Mouse (Mus musculus) limb, embryonic 12.5 days (tissue): ENCODE measurements around the gene Aatf. TPM values are rescaled to one million over a fixed set of nuclear protein-coding genes. Genes with fewer than 3 reads are reported as not detected.

Experiments used
- ATAC-seq: fragments of 200-750 bp; cut with Nextera tagmentation; 2 replicates; pipeline ENCODE4 v1.8.0; 2017; ENCODE audit warnings: low read depth, moderate TSS enrichment; ENCODE audit not compliant: insufficient number of reproducible peaks, insufficient read depth, low FRiP score, low TSS enrichment
- H3K27ac ChIP-seq: fragments of 300-500 bp; sonication (generic); 2 replicates; pipeline ENCODE4 v1.5.1; 2016; ENCODE audit warnings: mild to moderate bottlenecking, moderate library complexity
- H3K27me3 ChIP-seq: fragments of 300-500 bp; sonication (generic); 2 replicates; pipeline ENCODE4 v1.6.1; 2016; ENCODE audit warnings: mild to moderate bottlenecking, moderate library complexity
- H3K36me3 ChIP-seq: fragments of 300-500 bp; sonication (generic); 2 replicates; pipeline ENCODE4 v1.6.1; 2016; ENCODE audit warnings: mild to moderate bottlenecking, moderate library complexity
- H3K4me1 ChIP-seq: fragments of 300-500 bp; sonication (generic); replicated peaks from 2 replicates; pipeline ENCODE4 v1.6.1; 2016
- H3K4me2 ChIP-seq: fragments of 300-500 bp; sonication (generic); 2 replicates; pipeline ENCODE4 v1.6.1; 2016; ENCODE audit warnings: mild to moderate bottlenecking, moderate library complexity
- H3K4me3 ChIP-seq: fragments of 300-500 bp; sonication (generic); replicated peaks from 2 replicates; pipeline ENCODE4 v1.5.1; 2016; ENCODE audit warnings: mild to moderate bottlenecking
- H3K9ac ChIP-seq: fragments of 300-500 bp; sonication (generic); replicated peaks from 2 replicates; pipeline ENCODE4 v1.6.1; 2016; ENCODE audit warnings: mild to moderate bottlenecking, moderate library complexity
- H3K9me3 ChIP-seq: fragments of 300-500 bp; sonication (generic); 2 replicates; pipeline ENCODE4 v1.6.1; 2016; ENCODE audit warnings: mild to moderate bottlenecking, moderate library complexity
- WGBS: fragments of 180-500 bp; shearing (Covaris S2); methylation state at CpG from one replicate; pipeline ENCODE4 v1.1.7; 2016; 5-methylcytosine and 5-hydroxymethylcytosine counted together
- polyA plus RNA-seq: library from polyadenylated mRNA; unstranded; fragments of >200 nt; fragmentation: Nextera tagmentation; extraction: Ambion mirVana; gene quantifications from 2 replicates; pipeline ENCODE4 v1.2.1, GENCODE M21; 2016

The Aatf gene
- polyA plus RNA-seq, result 46.7 and 54.5 TPM in 2 replicates

GRCm38 (mm10) chr11:84513171-84514116 lies at the start of gene Aatf:
TSS of gene Aatf (minus strand) at chr11:84513522.
- H3K9ac ChIP-seq, result peak within 1 kb of the TSS; percentile 75
- H3K4me1 ChIP-seq, result peaks cover 10% of the 10 kb centered on the region
- under 1% methylated on average over 80 of the region's 80 CpGs for WGBS
- peak within 1 kb of the TSS; percentile 85 for H3K4me2 ChIP-seq
- peak; percentile 96 for ATAC-seq
- peaks cover 40% of the 10 kb centered on the region for H3K27me3 ChIP-seq
- H3K27ac ChIP-seq, result peak within 1 kb of the TSS; percentile 77
- peaks cover 22% of the 10 kb centered on the region for H3K36me3 ChIP-seq
- peak within 1 kb of the TSS; percentile 66 for H3K4me3 ChIP-seq
- no peaks in the 10 kb centered on the region for H3K9me3 ChIP-seq

- WGBS, result 19% methylated on average over 9 of the region's 9 CpGs
- H3K27me3 ChIP-seq, result peaks cover 29% of the 10 kb centered on the region
Measured at GRCm38 (mm10) chr11:84562758-84563347, 49.5 kb upstream of the Aatf start.

GRCm38 (mm10) chr11:84561546-84561945 lies 48.2 kb upstream of the Aatf start:
- no peak overlapping the region for H3K4me2 ChIP-seq
- H3K36me3 ChIP-seq, result no peaks in the 10 kb centered on the region
- no peak overlapping the region for H3K27ac ChIP-seq
- no peak for ATAC-seq
- peaks cover 16% of the 10 kb centered on the region; the same call in 1 of the 2 replicates for H3K27me3 ChIP-seq
- peaks cover 8% of the 10 kb centered on the region for H3K4me1 ChIP-seq
- no peaks in the 10 kb centered on the region for H3K9me3 ChIP-seq
- H3K9ac ChIP-seq, result no peak overlapping the region
- WGBS, result 67% methylated on average over 5 of the region's 5 CpGs
- H3K4me3 ChIP-seq, result no peak overlapping the region

More at GRCm38 (mm10) chr11:84562758-84563347, 49.5 kb upstream of the Aatf start:
- H3K9ac ChIP-seq, result 0 out of 2 replicates have a peak overlapping the region, but pooled peaks have one; percentile 23
- H3K4me1 ChIP-seq, result peaks cover 8% of the 10 kb centered on the region
- no peaks in the 10 kb centered on the region for H3K36me3 ChIP-seq
- no peak overlapping the region for H3K4me2 ChIP-seq
- no peak overlapping the region for H3K4me3 ChIP-seq
- no peak overlapping the region for H3K27ac ChIP-seq
- no peaks in the 10 kb centered on the region for H3K9me3 ChIP-seq
- ATAC-seq, result no peak

GRCm38 (mm10) chr11:84553821-84554450 lies 40.6 kb upstream of the Aatf start:
- Histone ChIP-seq H3K9ac (no peak overlapping the region), H3K27me3 (peaks cover 12% of the 10 kb centered on the region; the same call in 1 of the 2 replicates), H3K4me1 (no peaks in the 10 kb centered on the region), H3K27ac (no peak overlapping the region), H3K9me3 (peaks cover 5% of the 10 kb centered on the region; the same call in 1 of the 2 replicates), H3K4me2 (no peak overlapping the region), H3K36me3 (no peaks in the 10 kb centered on the region), H3K4me3 (no peak overlapping the region)
- no peak for ATAC-seq
- WGBS, result 53% methylated on average over 14 of the region's 14 CpGs

GRCm38 (mm10) chr11:84551296-84551695 lies 38.0 kb upstream of the Aatf start:
- Histone ChIP-seq H3K9ac (no peak overlapping the region), H3K27me3 (peaks cover 12% of the 10 kb centered on the region), H3K9me3 (peaks cover 5% of the 10 kb centered on the region; the same call in 1 of the 2 replicates), H3K4me2 (no peak overlapping the region), H3K4me1 (no peaks in the 10 kb centered on the region), H3K36me3 (no peaks in the 10 kb centered on the region), H3K4me3 (no peak overlapping the region), H3K27ac (no peak overlapping the region)
- 68% methylated on average over 4 of the region's 4 CpGs for WGBS
- no peak for ATAC-seq

- H3K27me3 ChIP-seq, result peaks cover 16% of the 10 kb centered on the region
- H3K9me3 ChIP-seq, result peaks cover 5% of the 10 kb centered on the region; the same call in 1 of the 2 replicates
- H3K4me2 ChIP-seq, result no peak overlapping the region
- H3K27ac ChIP-seq, result no peak overlapping the region
- no peak for ATAC-seq
- H3K4me1 ChIP-seq, result no peaks in the 10 kb centered on the region
- no peak overlapping the region for H3K4me3 ChIP-seq
- no peaks in the 10 kb centered on the region for H3K36me3 ChIP-seq
- WGBS, result 44% methylated on average over 6 of the region's 6 CpGs
- H3K9ac ChIP-seq, result no peak overlapping the region
Measured at GRCm38 (mm10) chr11:84549258-84549791, 36.0 kb upstream of the Aatf start.

- H3K27ac ChIP-seq, result no peak overlapping the region
- no peak overlapping the region for H3K9ac ChIP-seq
- H3K4me1 ChIP-seq, result no peaks in the 10 kb centered on the region
- H3K4me3 ChIP-seq, result no peak overlapping the region
- peaks cover 17% of the 10 kb centered on the region for H3K27me3 ChIP-seq
- H3K36me3 ChIP-seq, result no peaks in the 10 kb centered on the region
- WGBS, result 41% methylated on average over 2 of the region's 2 CpGs
- ATAC-seq, result no peak
- peaks cover 5% of the 10 kb centered on the region; the same call in 1 of the 2 replicates for H3K9me3 ChIP-seq
- H3K4me2 ChIP-seq, result no peak overlapping the region
Measured at GRCm38 (mm10) chr11:84548293-84548692, 35.0 kb upstream of the Aatf start.

GRCm38 (mm10) chr11:84539981-84540380 lies 26.7 kb upstream of the Aatf start:
- ATAC-seq, result no peak
- H3K36me3 ChIP-seq, result no peaks in the 10 kb centered on the region
- H3K27me3 ChIP-seq, result peaks cover 52% of the 10 kb centered on the region
- H3K9ac ChIP-seq, result no peak overlapping the region
- H3K27ac ChIP-seq, result no peak overlapping the region
- no peak overlapping the region for H3K4me2 ChIP-seq
- no peak overlapping the region for H3K4me3 ChIP-seq
- no peaks in the 10 kb centered on the region for H3K4me1 ChIP-seq
- 13% methylated on average over 4 of the region's 4 CpGs for WGBS
- no peaks in the 10 kb centered on the region for H3K9me3 ChIP-seq

GRCm38 (mm10) chr11:84529797-84530703 lies 16.7 kb upstream of the Aatf start:
- H3K9me3 ChIP-seq, result no peaks in the 10 kb centered on the region
- no peak overlapping the region for H3K9ac ChIP-seq
- no peak for ATAC-seq
- no peak overlapping the region for H3K27ac ChIP-seq
- 8% methylated on average over 14 of the region's 14 CpGs for WGBS
- H3K4me2 ChIP-seq, result no peak overlapping the region
- 0 out of 2 replicates have a peak overlapping the region, but pooled peaks have one; percentile 22 for H3K4me3 ChIP-seq
- peaks cover 24% of the 10 kb centered on the region for H3K4me1 ChIP-seq
- no peaks in the 10 kb centered on the region for H3K36me3 ChIP-seq
- peaks cover 99% of the 10 kb centered on the region for H3K27me3 ChIP-seq

- peaks cover 32% of the 10 kb centered on the region for H3K4me1 ChIP-seq
- peak overlapping the region; percentile 22 for H3K4me3 ChIP-seq
- ATAC-seq, result no peak
- WGBS, result 2% methylated on average over 24 of the region's 24 CpGs
- H3K36me3 ChIP-seq, result no peaks in the 10 kb centered on the region
- H3K27ac ChIP-seq, result no peak overlapping the region
- H3K4me2 ChIP-seq, result peak overlapping the region; percentile 38
- H3K9me3 ChIP-seq, result no peaks in the 10 kb centered on the region
- no peak overlapping the region for H3K9ac ChIP-seq
- H3K27me3 ChIP-seq, result peaks cover 100% of the 10 kb centered on the region
Measured at GRCm38 (mm10) chr11:84529143-84529755, 15.9 kb upstream of the Aatf start.
